Mouse (Mus musculus): ENCODE data around the gene Cep68. TPM values are rescaled to one million over a fixed set of nuclear protein-coding genes. Genes with fewer than 3 reads are reported as not detected.
A peak's percentile ranks its signal among the peaks of the same experiment; 100 is the strongest.

Gene Cep68
- polyA plus RNA-seq (2014; fragmentation: Nextera tagmentation; extraction: Ambion mirVana) = 33.5 and 35.3 TPM in 2 replicates

GRCm38 (mm10) chr11:20249296-20250110 is at the start of gene Cep68:
Cep68 (minus strand) TSS chr11:20249429.
- WGBS = under 1% methylated on average over 55 of the region's 59 CpGs
- Histone ChIP-seq H3K27me3 (ENCODE audit: control insufficient read depth, insufficient read depth, low read length) (no peaks in the 10 kb centered on the region), H3K4me3 (ENCODE audit: low read depth, low read length) (peak within 1 kb of the TSS; percentile 84), H3K27ac (ENCODE audit: low read depth, low read length) (peak within 1 kb of the TSS; percentile 70), H3K36me3 (ENCODE audit: control insufficient read depth, insufficient read depth, low read length) (no peaks in the 10 kb centered on the region), H3K9ac (ENCODE audit: low read length) (peak within 1 kb of the TSS; percentile 96), H3K4me2 (ENCODE audit: low read depth) (peak within 1 kb of the TSS; percentile 95), H3K4me1 (ENCODE audit: control insufficient read depth, insufficient read depth, low read length) (peaks cover 17% of the 10 kb centered on the region), H3K9me3 (ENCODE audit: control insufficient read depth, low read length) (no peaks in the 10 kb centered on the region)
- DNase-seq (ENCODE audit: low spot score) (peak; percentile 93), ATAC-seq (ENCODE audit: insufficient read depth, low FRiP score, low TSS enrichment) (peak; percentile 99)

DNA sequence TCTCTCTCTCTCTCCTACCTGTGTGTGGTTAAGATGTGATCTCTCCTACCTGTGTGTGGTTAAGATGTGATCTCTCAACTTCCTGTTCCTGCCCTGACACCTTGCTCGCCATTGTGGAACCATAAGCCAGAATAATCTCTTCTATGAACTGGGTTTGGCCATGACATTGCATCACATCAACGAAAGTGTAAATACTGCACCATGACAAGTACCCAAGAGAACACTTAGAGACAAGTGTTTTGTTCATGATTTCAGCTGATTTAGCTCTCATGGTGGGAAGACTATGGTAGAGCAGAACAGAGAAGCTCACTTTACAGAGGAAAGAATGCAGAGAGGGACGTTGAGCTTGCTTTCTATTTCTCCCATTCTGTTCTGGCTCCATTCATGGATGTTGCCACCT is 35.2 kb upstream of the Cep68 start:
- Histone ChIP-seq H3K9ac (ENCODE audit: low read length) (no peak overlapping the region), H3K4me3 (ENCODE audit: low read depth, low read length) (no peak overlapping the region), H3K36me3 (ENCODE audit: control insufficient read depth, insufficient read depth, low read length) (no peaks in the 10 kb centered on the region), H3K27ac (ENCODE audit: low read depth, low read length) (no peak overlapping the region), H3K4me1 (ENCODE audit: control insufficient read depth, insufficient read depth, low read length) (no peaks in the 10 kb centered on the region), H3K9me3 (ENCODE audit: control insufficient read depth, low read length) (no peaks in the 10 kb centered on the region), H3K27me3 (ENCODE audit: control insufficient read depth, insufficient read depth, low read length) (no peaks in the 10 kb centered on the region), H3K4me2 (ENCODE audit: low read depth) (no peak overlapping the region)
- ATAC-seq (ENCODE audit: insufficient read depth, low FRiP score, low TSS enrichment) = no peak
- no peak for DNase-seq (ENCODE audit: low spot score)
- 85% methylated on average over 3 of the region's 3 CpGs for WGBS

DNA sequence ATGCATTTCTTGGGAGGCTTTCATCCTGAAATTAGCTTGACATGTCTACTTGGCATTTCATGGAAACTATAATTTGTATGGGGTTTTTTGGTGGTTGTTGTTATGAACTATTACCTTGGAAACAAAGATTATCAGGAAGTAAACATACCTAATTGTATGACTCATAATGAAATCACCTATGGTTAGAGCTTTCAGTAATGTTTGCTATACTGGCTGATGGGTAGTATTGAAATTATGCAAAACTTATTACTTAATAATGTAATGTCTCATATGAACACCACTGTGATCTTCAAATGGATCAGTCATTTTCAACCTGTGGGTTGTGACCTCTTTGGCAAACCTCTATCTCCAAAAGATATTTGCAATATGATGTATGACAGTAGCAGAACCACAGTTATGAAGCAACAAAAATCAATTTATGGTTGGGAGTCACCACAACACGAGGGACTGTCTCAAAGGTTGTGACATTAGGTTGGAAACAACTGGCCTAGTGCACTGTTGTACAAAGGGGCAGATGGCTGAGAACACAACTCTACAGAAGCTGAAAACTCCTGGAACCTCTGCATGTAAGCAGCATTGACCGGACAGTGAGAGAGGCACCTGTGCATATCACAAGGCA is 33.5 kb upstream of the Cep68 start:
- H3K4me2 ChIP-seq (ENCODE audit: low read depth) = no peak overlapping the region
- WGBS = 83% methylated on average over 2 of the region's 2 CpGs
- ATAC-seq (ENCODE audit: insufficient read depth, low FRiP score, low TSS enrichment) = no peak
- H3K36me3 ChIP-seq (ENCODE audit: control insufficient read depth, insufficient read depth, low read length) = no peaks in the 10 kb centered on the region
- no peak overlapping the region for H3K4me3 ChIP-seq (ENCODE audit: low read depth, low read length)
- no peaks in the 10 kb centered on the region for H3K4me1 ChIP-seq (ENCODE audit: control insufficient read depth, insufficient read depth, low read length)
- DNase-seq (ENCODE audit: low spot score) = no peak
- no peaks in the 10 kb centered on the region for H3K27me3 ChIP-seq (ENCODE audit: control insufficient read depth, insufficient read depth, low read length)
- H3K27ac ChIP-seq (ENCODE audit: low read depth, low read length) = no peak overlapping the region
- H3K9ac ChIP-seq (ENCODE audit: low read length) = no peak overlapping the region
- no peaks in the 10 kb centered on the region for H3K9me3 ChIP-seq (ENCODE audit: control insufficient read depth, low read length)

GRCm38 (mm10) chr11:20280982-20281381 is 31.8 kb upstream of the Cep68 start:
- no peaks in the 10 kb centered on the region for H3K4me1 ChIP-seq (ENCODE audit: control insufficient read depth, insufficient read depth, low read length)
- DNase-seq (ENCODE audit: low spot score) (no peak), ATAC-seq (ENCODE audit: insufficient read depth, low FRiP score, low TSS enrichment) (no peak)
- H3K36me3 ChIP-seq (ENCODE audit: control insufficient read depth, insufficient read depth, low read length) = no peaks in the 10 kb centered on the region
- H3K9ac ChIP-seq (ENCODE audit: low read length) = no peak overlapping the region
- no peaks in the 10 kb centered on the region for H3K9me3 ChIP-seq (ENCODE audit: control insufficient read depth, low read length)
- no peak overlapping the region for H3K27ac ChIP-seq (ENCODE audit: low read depth, low read length)
- H3K4me2 ChIP-seq (ENCODE audit: low read depth) = no peak overlapping the region
- H3K27me3 ChIP-seq (ENCODE audit: control insufficient read depth, insufficient read depth, low read length) = no peaks in the 10 kb centered on the region
- no peak overlapping the region for H3K4me3 ChIP-seq (ENCODE audit: low read depth, low read length)
- WGBS = 91% methylated on average over 5 of the region's 5 CpGs

DNA sequence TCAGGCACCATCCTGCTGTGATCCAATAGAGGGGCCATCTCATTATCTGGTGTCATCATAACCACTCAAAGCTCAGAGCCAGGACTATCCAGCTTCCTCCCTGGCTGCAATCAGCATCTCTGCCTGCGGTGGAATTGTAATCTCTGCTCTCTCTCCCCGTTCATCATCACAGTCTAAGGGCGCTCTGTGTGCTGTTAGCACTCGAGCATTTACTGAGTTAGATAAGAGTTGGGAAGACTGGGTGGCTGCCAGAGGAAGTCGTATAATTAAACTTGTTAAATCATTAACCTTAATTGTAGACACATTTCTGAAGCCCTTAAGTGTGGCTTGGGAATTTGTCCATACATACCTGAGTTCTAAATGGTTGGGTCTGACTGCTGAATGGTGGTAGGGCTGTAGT is 29.5 kb upstream of the Cep68 start:
- 67% methylated on average over 5 of the region's 5 CpGs for WGBS
- Histone ChIP-seq H3K9ac (ENCODE audit: low read length) (no peak overlapping the region), H3K4me2 (ENCODE audit: low read depth) (no peak overlapping the region), H3K9me3 (ENCODE audit: control insufficient read depth, low read length) (no peaks in the 10 kb centered on the region), H3K27ac (ENCODE audit: low read depth, low read length) (no peak overlapping the region), H3K27me3 (ENCODE audit: control insufficient read depth, insufficient read depth, low read length) (no peaks in the 10 kb centered on the region), H3K4me1 (ENCODE audit: control insufficient read depth, insufficient read depth, low read length) (no peaks in the 10 kb centered on the region), H3K36me3 (ENCODE audit: control insufficient read depth, insufficient read depth, low read length) (no peaks in the 10 kb centered on the region), H3K4me3 (ENCODE audit: low read depth, low read length) (no peak overlapping the region)
- no peak for DNase-seq (ENCODE audit: low spot score)
- ATAC-seq (ENCODE audit: insufficient read depth, low FRiP score, low TSS enrichment) = no peak

GRCm38 (mm10) chr11:20277106-20277505 is 27.9 kb upstream of the Cep68 start:
- H3K27me3 ChIP-seq (ENCODE audit: control insufficient read depth, insufficient read depth, low read length) = no peaks in the 10 kb centered on the region
- H3K27ac ChIP-seq (ENCODE audit: low read depth, low read length) = no peak overlapping the region
- 76% methylated on average over 2 of the region's 2 CpGs for WGBS
- ATAC-seq (ENCODE audit: insufficient read depth, low FRiP score, low TSS enrichment) = no peak
- no peak for DNase-seq (ENCODE audit: low spot score)
- no peaks in the 10 kb centered on the region for H3K9me3 ChIP-seq (ENCODE audit: control insufficient read depth, low read length)
- no peak overlapping the region for H3K4me3 ChIP-seq (ENCODE audit: low read depth, low read length)
- H3K36me3 ChIP-seq (ENCODE audit: control insufficient read depth, insufficient read depth, low read length) = no peaks in the 10 kb centered on the region
- no peak overlapping the region for H3K9ac ChIP-seq (ENCODE audit: low read length)
- H3K4me1 ChIP-seq (ENCODE audit: control insufficient read depth, insufficient read depth, low read length) = no peaks in the 10 kb centered on the region
- no peak overlapping the region for H3K4me2 ChIP-seq (ENCODE audit: low read depth)

GRCm38 (mm10) chr11:20275974-20276373 is 26.7 kb upstream of the Cep68 start:
- H3K4me3 ChIP-seq (ENCODE audit: low read depth, low read length) = no peak overlapping the region
- 69% methylated on average over 2 of the region's 2 CpGs for WGBS

DNA sequence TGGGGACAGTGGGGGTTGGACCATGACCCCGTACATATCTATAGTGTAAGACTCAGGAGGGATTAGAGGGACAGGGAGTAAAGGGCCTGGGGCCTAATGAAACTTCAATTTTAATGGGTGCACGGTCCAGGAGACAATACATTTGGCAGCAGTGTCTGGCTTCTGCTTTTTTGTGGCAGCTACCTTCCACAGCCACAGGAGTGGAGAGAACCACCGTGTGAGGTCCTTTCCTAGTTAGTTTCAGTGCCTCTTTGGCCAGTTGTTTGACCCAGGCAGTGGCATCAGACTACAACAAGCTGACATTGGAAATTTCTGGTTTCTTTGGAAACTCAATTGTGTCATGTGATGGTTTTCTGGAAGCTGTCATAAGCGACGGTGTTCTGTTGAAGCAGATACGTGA is 20.7 kb upstream of the Cep68 start:
- no peaks in the 10 kb centered on the region for H3K27me3 ChIP-seq (ENCODE audit: control insufficient read depth, insufficient read depth, low read length)
- H3K9ac ChIP-seq (ENCODE audit: low read length) = no peak overlapping the region
- no peaks in the 10 kb centered on the region for H3K4me1 ChIP-seq (ENCODE audit: control insufficient read depth, insufficient read depth, low read length)
- no peaks in the 10 kb centered on the region for H3K36me3 ChIP-seq (ENCODE audit: control insufficient read depth, insufficient read depth, low read length)
- H3K9me3 ChIP-seq (ENCODE audit: control insufficient read depth, low read length) = no peaks in the 10 kb centered on the region
- no peak overlapping the region for H3K4me3 ChIP-seq (ENCODE audit: low read depth, low read length)
- WGBS = 94% methylated on average over 6 of the region's 6 CpGs
- no peak overlapping the region for H3K27ac ChIP-seq (ENCODE audit: low read depth, low read length)
- DNase-seq (ENCODE audit: low spot score) (no peak), ATAC-seq (ENCODE audit: insufficient read depth, low FRiP score, low TSS enrichment) (no peak)
- H3K4me2 ChIP-seq (ENCODE audit: low read depth) = no peak overlapping the region

More at GRCm38 (mm10) chr11:20275974-20276373, 26.7 kb upstream of the Cep68 start:
- no peaks in the 10 kb centered on the region for H3K36me3 ChIP-seq (ENCODE audit: control insufficient read depth, insufficient read depth, low read length)
- no peaks in the 10 kb centered on the region for H3K27me3 ChIP-seq (ENCODE audit: control insufficient read depth, insufficient read depth, low read length)
- no peak overlapping the region for H3K4me2 ChIP-seq (ENCODE audit: low read depth)
- H3K9me3 ChIP-seq (ENCODE audit: control insufficient read depth, low read length) = no peaks in the 10 kb centered on the region
- DNase-seq (ENCODE audit: low spot score) = no peak
- H3K9ac ChIP-seq (ENCODE audit: low read length) = no peak overlapping the region
- ATAC-seq (ENCODE audit: insufficient read depth, low FRiP score, low TSS enrichment) = no peak
- no peak overlapping the region for H3K27ac ChIP-seq (ENCODE audit: low read depth, low read length)
- H3K4me1 ChIP-seq (ENCODE audit: control insufficient read depth, insufficient read depth, low read length) = no peaks in the 10 kb centered on the region

Measured in neural tube, embryonic 11.5 days (tissue).